Mouse (Mus musculus): ENCODE results near the gene Fmo5. TPM values are rescaled to one million over a fixed set of nuclear protein-coding genes. Genes with fewer than 3 reads are reported as not detected.

Fmo5 gene
- polyA plus RNA-seq, 1 experiment: 2.3 TPM

- TF ChIP-seq CTCF (IDR thresholded peaks at IDR 0.05; ENCODE audit: borderline replicate concordance, insufficient read depth, low read depth, low read length) (no peak), POLR2A (IDR thresholded peaks at IDR 0.05; ENCODE audit: borderline replicate concordance, insufficient read depth, low read length) (no peak)
- Histone ChIP-seq H3K27me3 (ENCODE audit: control insufficient read depth, insufficient read depth, low read length) (no peaks in the 10 kb centered on the region), H3K27ac (ENCODE audit: insufficient read depth, low read length) (no peak overlapping the region), H3K4me1 (ENCODE audit: control insufficient read depth, insufficient read depth, low read length) (no peaks in the 10 kb centered on the region), H3K4me3 (replicated peaks; ENCODE audit: insufficient read depth, low read depth, low read length) (no peak overlapping the region)
- no peak for DNase-seq
- 92% methylated on average over 14 of the region's 14 CpGs for WGBS
These were observed 38.6 kb downstream of the Fmo5 start for GRCm38 (mm10) chr3:97667093-97667675.

GRCm38 (mm10) chr3:97674644-97675110 lies 46.1 kb downstream of the Fmo5 start, which contains the start of gene Gm17651:
Gm17651 (minus strand) TSS chr3:97674694.
- no peak for TF ChIP-seq CTCF (IDR thresholded peaks at IDR 0.05; ENCODE audit: borderline replicate concordance, insufficient read depth, low read depth, low read length)
- TF ChIP-seq POLR2A (IDR thresholded peaks at IDR 0.05; ENCODE audit: borderline replicate concordance, insufficient read depth, low read length): no peak
- no peak for DNase-seq
- Histone ChIP-seq H3K27me3 (ENCODE audit: control insufficient read depth, insufficient read depth, low read length) (no peaks in the 10 kb centered on the region), H3K27ac (ENCODE audit: insufficient read depth, low read length) (no peak within 1 kb of the TSS), H3K4me3 (replicated peaks; ENCODE audit: insufficient read depth, low read depth, low read length) (no peak within 1 kb of the TSS), H3K4me1 (ENCODE audit: control insufficient read depth, insufficient read depth, low read length) (no peaks in the 10 kb centered on the region)
- WGBS: 88% methylated on average over 7 of the region's 7 CpGs

GRCm38 (mm10) chr3:97676126-97676525 lies 47.5 kb downstream of the Fmo5 start:
- no peak for DNase-seq
- Histone ChIP-seq H3K4me1 (ENCODE audit: control insufficient read depth, insufficient read depth, low read length) (no peaks in the 10 kb centered on the region), H3K4me3 (replicated peaks; ENCODE audit: insufficient read depth, low read depth, low read length) (no peak overlapping the region), H3K27me3 (ENCODE audit: control insufficient read depth, insufficient read depth, low read length) (no peaks in the 10 kb centered on the region), H3K27ac (ENCODE audit: insufficient read depth, low read length) (no peak overlapping the region)
- WGBS: 96% methylated on average over 3 of the region's 3 CpGs
- no peak for TF ChIP-seq CTCF (IDR thresholded peaks at IDR 0.05; ENCODE audit: borderline replicate concordance, insufficient read depth, low read depth, low read length)
- TF ChIP-seq POLR2A (IDR thresholded peaks at IDR 0.05; ENCODE audit: borderline replicate concordance, insufficient read depth, low read length): no peak

- Histone ChIP-seq H3K4me1 (ENCODE audit: control insufficient read depth, insufficient read depth, low read length) (no peaks in the 10 kb centered on the region), H3K27ac (ENCODE audit: insufficient read depth, low read length) (no peak overlapping the region), H3K27me3 (ENCODE audit: control insufficient read depth, insufficient read depth, low read length) (no peaks in the 10 kb centered on the region), H3K4me3 (replicated peaks; ENCODE audit: insufficient read depth, low read depth, low read length) (no peak overlapping the region)
- no peak for DNase-seq
- 91% methylated on average over 3 of the region's 3 CpGs for WGBS
- no peak for TF ChIP-seq POLR2A (IDR thresholded peaks at IDR 0.05; ENCODE audit: borderline replicate concordance, insufficient read depth, low read length)
- no peak for TF ChIP-seq CTCF (IDR thresholded peaks at IDR 0.05; ENCODE audit: borderline replicate concordance, insufficient read depth, low read depth, low read length)
These were observed 49.8 kb downstream of the Fmo5 start for GRCm38 (mm10) chr3:97678416-97678815.

- no peak overlapping the region for H3K27ac ChIP-seq (ENCODE audit: insufficient read depth, low read length)
- peak; percentile 69 to 77 for DNase-seq
- WGBS: 6% methylated on average over 28 of the region's 28 CpGs
- H3K27me3 ChIP-seq (ENCODE audit: control insufficient read depth, insufficient read depth, low read length): no peaks in the 10 kb centered on the region
- TF ChIP-seq POLR2A (IDR thresholded peaks at IDR 0.05; ENCODE audit: borderline replicate concordance, insufficient read depth, low read length): no peak
- peak; percentile 78 for TF ChIP-seq CTCF (IDR thresholded peaks at IDR 0.05; ENCODE audit: borderline replicate concordance, insufficient read depth, low read depth, low read length)
- H3K4me3 ChIP-seq (replicated peaks; ENCODE audit: insufficient read depth, low read depth, low read length): peak overlapping the region; percentile 45
- H3K4me1 ChIP-seq (ENCODE audit: control insufficient read depth, insufficient read depth, low read length): no peaks in the 10 kb centered on the region
These were observed 52.2 kb downstream of the Fmo5 start for GRCm38 (mm10) chr3:97680631-97681320.

GRCm38 (mm10) chr3:97681321-97682158 lies 52.9 kb downstream of the Fmo5 start:
- peak overlapping the region; percentile 54 for H3K4me3 ChIP-seq (replicated peaks; ENCODE audit: insufficient read depth, low read depth, low read length)
- H3K27ac ChIP-seq (ENCODE audit: insufficient read depth, low read length): no peak overlapping the region
- H3K27me3 ChIP-seq (ENCODE audit: control insufficient read depth, insufficient read depth, low read length): no peaks in the 10 kb centered on the region
- 2% methylated on average over 33 of the region's 33 CpGs for WGBS
- DNase-seq: peak; percentile 54 to 58
- H3K4me1 ChIP-seq (ENCODE audit: control insufficient read depth, insufficient read depth, low read length): no peaks in the 10 kb centered on the region
- peak; percentile 47; the same call in 1 of the 2 replicates for TF ChIP-seq CTCF (IDR thresholded peaks at IDR 0.05; ENCODE audit: borderline replicate concordance, insufficient read depth, low read depth, low read length)
- no peak for TF ChIP-seq POLR2A (IDR thresholded peaks at IDR 0.05; ENCODE audit: borderline replicate concordance, insufficient read depth, low read length)

- 4% methylated on average over 11 of the region's 11 CpGs for WGBS
- Histone ChIP-seq H3K27ac (ENCODE audit: insufficient read depth, low read length) (no peak overlapping the region), H3K4me3 (replicated peaks; ENCODE audit: insufficient read depth, low read depth, low read length) (peak overlapping the region; percentile 54), H3K4me1 (ENCODE audit: control insufficient read depth, insufficient read depth, low read length) (no peaks in the 10 kb centered on the region), H3K27me3 (ENCODE audit: control insufficient read depth, insufficient read depth, low read length) (no peaks in the 10 kb centered on the region)
- DNase-seq: no peak
- no peak for TF ChIP-seq CTCF (IDR thresholded peaks at IDR 0.05; ENCODE audit: borderline replicate concordance, insufficient read depth, low read depth, low read length)
These were observed 53.5 kb downstream of the Fmo5 start for GRCm38 (mm10) chr3:97682159-97682502.

All from cerebellum, adult 2 months (tissue).